Mouse (Mus musculus): ENCODE measurements around the gene Spsb3.

DNA sequence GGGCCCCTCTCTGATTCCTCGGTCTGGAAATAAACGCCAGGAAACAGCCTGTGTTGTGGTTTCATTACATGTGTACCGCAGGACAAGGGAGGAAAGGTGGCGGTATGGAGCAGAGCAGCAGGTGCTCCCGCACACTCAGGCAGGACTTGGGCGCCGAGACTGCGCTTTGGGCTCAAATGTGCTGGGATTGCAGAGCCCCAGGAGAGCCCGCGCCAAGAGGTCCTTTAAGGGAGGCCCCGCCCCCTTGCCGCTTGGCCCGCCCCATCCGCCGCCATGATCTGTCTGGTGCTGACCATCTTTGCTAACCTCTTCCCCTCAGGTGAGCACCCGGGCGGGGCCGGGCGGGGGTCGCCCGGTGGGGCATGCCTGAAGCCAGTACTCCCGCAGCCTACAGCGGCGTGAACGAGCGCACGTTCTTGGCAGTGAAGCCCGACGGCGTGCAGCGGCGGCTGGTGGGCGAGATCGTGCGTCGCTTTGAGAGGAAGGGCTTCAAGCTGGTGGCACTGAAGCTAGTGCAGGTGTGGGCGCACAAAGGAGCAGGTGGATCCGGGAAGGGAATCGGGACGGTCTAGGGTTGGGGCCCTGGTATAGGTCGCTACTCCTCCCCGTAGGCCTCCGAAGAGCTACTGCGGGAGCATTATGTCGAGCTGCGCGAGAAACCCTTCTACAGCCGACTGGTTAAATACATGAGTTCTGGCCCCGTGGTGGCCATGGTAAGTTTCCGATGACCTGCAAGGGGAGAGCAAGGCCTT, 10.0 kb downstream of the Spsb3 start, which contains the start of gene Nme3:
- TF ChIP-seq GATA1 (IDR thresholded peaks at IDR 0.05; ENCODE audit: low read length) (no peak), TAL1 (IDR thresholded peaks at IDR 0.05; ENCODE audit: low read length) (no peak)
